Mouse (Mus musculus): Measurements from ENCODE around the gene Fgr.

- TF ChIP-seq CTCF (IDR thresholded peaks at IDR 0.05; ENCODE audit: borderline replicate concordance, insufficient read depth, low read depth, low read length), result no peak
- no peak for TF ChIP-seq POLR2A (IDR thresholded peaks at IDR 0.05; ENCODE audit: borderline replicate concordance, insufficient read depth, low read length)
Measured at GRCm38 (mm10) chr4:133035446-133035845, 61.6 kb downstream of the Fgr start.
